Mouse (Mus musculus): ENCODE data around the gene Sars. TPM values are rescaled to one million over a fixed set of nuclear protein-coding genes. Genes with fewer than 3 reads are reported as not detected.

Sars gene
- 100 to 1,000 TPM; 146 to 151 TPM for polyA plus RNA-seq (2017; shearing (Covaris generic))

- ATAC-seq, result peak; percentile 88
These were observed at the start of gene Sars for GRCm38 (mm10) chr3:108444698-108445365. Sars (minus strand) TSS chr3:108445209.

- no peak for ATAC-seq
These were observed 45.0 kb upstream of the Sars start for GRCm38 (mm10) chr3:108489968-108490367.

- no peak for ATAC-seq
These were observed 39.7 kb upstream of the Sars start for GRCm38 (mm10) chr3:108484749-108485148.

GRCm38 (mm10) chr3:108478800-108479199 lies 33.8 kb upstream of the Sars start:
- no peak for ATAC-seq

- ATAC-seq, result no peak
These were observed 32.0 kb upstream of the Sars start for GRCm38 (mm10) chr3:108476761-108477619.

- ATAC-seq, result no peak
These were observed 30.5 kb upstream of the Sars start for GRCm38 (mm10) chr3:108475496-108475895.

GRCm38 (mm10) chr3:108474969-108475368 lies 30.0 kb upstream of the Sars start:
- ATAC-seq, result no peak

GRCm38 (mm10) chr3:108467760-108468159 lies 22.8 kb upstream of the Sars start:
- ATAC-seq, result no peak

GRCm38 (mm10) chr3:108466425-108466824 lies 21.4 kb upstream of the Sars start:
- no peak for ATAC-seq

GRCm38 (mm10) chr3:108458866-108459265 lies 13.9 kb upstream of the Sars start:
- ATAC-seq, result peak; percentile 89

GRCm38 (mm10) chr3:108458380-108458779 lies 13.4 kb upstream of the Sars start:
- peak; percentile 76 for ATAC-seq

- no peak for ATAC-seq
These were observed 9.2 kb upstream of the Sars start for GRCm38 (mm10) chr3:108454172-108454571.

GRCm38 (mm10) chr3:108451969-108452368 lies 7.0 kb upstream of the Sars start:
- ATAC-seq, result no peak

- no peak for ATAC-seq
These were observed 327 bp upstream of the Sars start for GRCm38 (mm10) chr3:108445366-108445705.

- peak; percentile 72 for ATAC-seq
These were observed 980 bp downstream of the Sars start for GRCm38 (mm10) chr3:108444029-108444428.

- no peak for ATAC-seq
These were observed 8.7 kb downstream of the Sars start for GRCm38 (mm10) chr3:108436380-108436714.

- ATAC-seq, result no peak
These were observed 9.2 kb downstream of the Sars start for GRCm38 (mm10) chr3:108435701-108436379.

GRCm38 (mm10) chr3:108433881-108434495 lies 11.0 kb downstream of the Sars start:
- ATAC-seq, result no peak

GRCm38 (mm10) chr3:108433188-108433880 lies 11.7 kb downstream of the Sars start:
- ATAC-seq, result no peak

GRCm38 (mm10) chr3:108432542-108433187 lies 12.3 kb downstream of the Sars start:
- ATAC-seq, result no peak

GRCm38 (mm10) chr3:108425624-108426018 lies 19.4 kb downstream of the Sars start:
- ATAC-seq, result no peak
